Mouse (Mus musculus) G1E (cell line): ENCODE results near the gene Snrnp70. TPM values are rescaled to one million over a fixed set of nuclear protein-coding genes. Genes with fewer than 3 reads are reported as not detected.
A peak's percentile ranks its signal among the peaks of the same experiment; 100 is the strongest.

Experiments
- ATAC-seq: 2 replicates; pipeline ENCODE4 v1.8.0; 2016; ENCODE audit warnings: mild to moderate bottlenecking; ENCODE audit not compliant: insufficient number of reproducible peaks, poor library complexity, low FRiP score, severe bottlenecking; ENCODE audit errors: extremely low read depth
- DNase-seq: peaks from one replicate; pipeline ENCODE4 v3.0.0; 2012; ENCODE audit warnings: low spot score
- H3K27me3 ChIP-seq: 2 replicates; pipeline ENCODE4 v1.6.1; 2012; ENCODE audit warnings: mild to moderate bottlenecking, low read length, inconsistent platforms; ENCODE audit not compliant: insufficient read depth
- H3K36me3 ChIP-seq: replicated peaks from 2 replicates; pipeline ENCODE3; 2012; ENCODE audit warnings: mild to moderate bottlenecking, inconsistent platforms
- H3K4me1 ChIP-seq: 2 replicates; pipeline ENCODE4 v1.6.1; 2012; ENCODE audit warnings: low read depth, low read length, inconsistent platforms, mixed read lengths; ENCODE audit not compliant: insufficient read depth
- H3K4me3 ChIP-seq: 2 replicates; pipeline ENCODE4 v1.5.1; 2012; ENCODE audit warnings: low read depth, mild to moderate bottlenecking, inconsistent platforms, low read length, moderate library complexity, mixed read lengths
- H3K9me3 ChIP-seq: replicated peaks from 2 replicates; pipeline ENCODE4 v1.6.1; 2012; ENCODE audit warnings: inconsistent platforms
- CTCF ChIP-seq: IDR thresholded peaks from 2 replicates; pipeline ENCODE4 v1.5.1; 2012; ENCODE audit warnings: low read depth, low read length, inconsistent platforms, mixed read lengths
- GATA1 ChIP-seq: IDR thresholded peaks from 2 replicates; pipeline ENCODE4 v1.6.1; 2012; ENCODE audit warnings: borderline replicate concordance, low read length, inconsistent platforms, mixed read lengths
- GATA2 ChIP-seq: IDR thresholded peaks from 2 replicates; pipeline ENCODE4 v1.6.1; 2012; ENCODE audit warnings: low read depth, low read length, inconsistent platforms, borderline replicate concordance
- POLR2AphosphoS5 ChIP-seq: IDR thresholded peaks from 2 replicates; pipeline ENCODE4 v1.6.1; 2012; ENCODE audit warnings: low read depth, low read length, inconsistent platforms; ENCODE audit not compliant: insufficient replicate concordance
- TAL1 ChIP-seq: conservative IDR thresholded peaks from 2 replicates; pipeline ENCODE4 v1.6.1; 2012; ENCODE audit warnings: low read depth, low read length, inconsistent platforms, mixed read lengths
- polyA plus RNA-seq: library from polyadenylated mRNA; stranded (reverse); fragments of >175 nt; gene quantifications from 2 replicates; pipeline ENCODE4 v1.2.3, GENCODE M21; 2012
- total RNA-seq, 2 experiments: library from RNA; stranded (forward) in 1 of 2; stranded (reverse) in 1 of 2; fragments of 200-1000 nt in 1 of 2; fragments of >200 nt in 1 of 2; fragmentation: Nextera tagmentation in 1 of 2; gene quantifications; 2 replicates each; pipeline ENCODE4 v1.2.3; 2014 to 2017

Gene Snrnp70
- total and polyA plus RNA-seq, 3 experiments, result 174 to 1,054 (median 333) TPM

- Histone ChIP-seq H3K27me3 (peaks cover 56% of the 10 kb centered on the region), H3K36me3 (no peaks in the 10 kb centered on the region), H3K4me1 (peaks cover 13% of the 10 kb centered on the region), H3K9me3 (0 out of 2 replicates have a peak, but pooled peaks cover 2% of the 10 kb centered on the region), H3K4me3 (peak overlapping the region; percentile 65; the same call in 1 of the 2 replicates)
- no peak for DNase-seq
- TF ChIP-seq CTCF, result no peak
- TF ChIP-seq GATA2, result no peak
- no peak for TF ChIP-seq TAL1
- no peak for TF ChIP-seq POLR2AphosphoS5
- TF ChIP-seq GATA1, result no peak
- ATAC-seq, result no peak
Measured at GRCm38 (mm10) chr7:45332685-45333425, 62.7 kb downstream of the Snrnp70 start.

- Histone ChIP-seq H3K9me3 (0 out of 2 replicates have a peak, but pooled peaks cover 2% of the 10 kb centered on the region), H3K4me3 (no peak overlapping the region), H3K36me3 (no peaks in the 10 kb centered on the region), H3K4me1 (peaks cover 12% of the 10 kb centered on the region), H3K27me3 (peaks cover 62% of the 10 kb centered on the region)
- TF ChIP-seq CTCF (no peak), TAL1 (no peak)
- DNase-seq (no peak), ATAC-seq (no peak)
Measured at GRCm38 (mm10) chr7:45331502-45331901, 64.0 kb downstream of the Snrnp70 start.

- no peak for ATAC-seq
- TF ChIP-seq POLR2AphosphoS5 (no peak), CTCF (no peak), TAL1 (no peak), GATA2 (no peak), GATA1 (no peak)
- H3K4me3 ChIP-seq, result no peak overlapping the region
- H3K4me1 ChIP-seq, result peaks cover 12% of the 10 kb centered on the region
- DNase-seq, result no peak
- no peaks in the 10 kb centered on the region for H3K36me3 ChIP-seq
- H3K27me3 ChIP-seq, result peaks cover 53% of the 10 kb centered on the region
- H3K9me3 ChIP-seq, result peaks cover 4% of the 10 kb centered on the region; the same call in 1 of the 2 replicates
Measured at GRCm38 (mm10) chr7:45328841-45329475, 66.6 kb downstream of the Snrnp70 start.

Other genes starting within 250 kb of the Snrnp70 start
Only the 20 nearest of the 35 such genes appear.
- gene Cd37, start 156.6 kb downstream of the Snrnp70 start, total RNA-seq (2014; fragmentation: Nextera tagmentation), result 167 and 172 TPM in 2 replicates
- 47.3 and 48.7 TPM in 2 replicates for gene Cd37, start 156.6 kb downstream of the Snrnp70 start, total RNA-seq (2017)
- gene Cd37, start 156.6 kb downstream of the Snrnp70 start, polyA plus RNA-seq, result 51.2 and 75.3 TPM in 2 replicates
- not detected in 2 replicates for gene Slc6a16, start 154.7 kb downstream of the Snrnp70 start, total RNA-seq (2014; fragmentation: Nextera tagmentation)
- gene Slc6a16, start 154.7 kb downstream of the Snrnp70 start, total RNA-seq (2017), result 0.12 and 0.27 TPM in 2 replicates
- not detected in 2 replicates for gene Slc6a16, start 154.7 kb downstream of the Snrnp70 start, polyA plus RNA-seq
- gene Slc6a21, start 118.2 kb downstream of the Snrnp70 start, total RNA-seq (2014; fragmentation: Nextera tagmentation), result not detected in 2 replicates
- gene Slc6a21, start 118.2 kb downstream of the Snrnp70 start, total RNA-seq (2017), result 0.23 and 0.38 TPM in 2 replicates
- gene Slc6a21, start 118.2 kb downstream of the Snrnp70 start, polyA plus RNA-seq, result not detected in 2 replicates
- gene Trpm4, start 62.0 kb downstream of the Snrnp70 start, total RNA-seq (2014; fragmentation: Nextera tagmentation), result not detected in 2 replicates
- 0.23 and 0.49 TPM in 2 replicates for gene Trpm4, start 62.0 kb downstream of the Snrnp70 start, total RNA-seq (2017)
- 0.11 and 0.21 TPM in 2 replicates for gene Trpm4, start 62.0 kb downstream of the Snrnp70 start, polyA plus RNA-seq
- not detected in 2 replicates for gene Hrc, start 60.5 kb downstream of the Snrnp70 start, total RNA-seq (2014; fragmentation: Nextera tagmentation)
- 0.06 and 0.16 TPM in 2 replicates for gene Hrc, start 60.5 kb downstream of the Snrnp70 start, total RNA-seq (2017)
- gene Hrc, start 60.5 kb downstream of the Snrnp70 start, polyA plus RNA-seq, result not detected in 2 replicates
- gene Ppfia3, start 28.7 kb downstream of the Snrnp70 start, total RNA-seq (2014; fragmentation: Nextera tagmentation), result 1.4 and 1.5 TPM in 2 replicates
- gene Ppfia3, start 28.7 kb downstream of the Snrnp70 start, total RNA-seq (2017), result 0.41 and 0.71 TPM in 2 replicates
- gene Ppfia3, start 28.7 kb downstream of the Snrnp70 start, polyA plus RNA-seq, result 1.2 and 1.4 TPM in 2 replicates
- gene Lin7b, start 25.2 kb downstream of the Snrnp70 start, total RNA-seq (2014; fragmentation: Nextera tagmentation), result not detected in 2 replicates
- 2.0 and 3.8 TPM in 2 replicates for gene Lin7b, start 25.2 kb downstream of the Snrnp70 start, total RNA-seq (2017)
- gene Lin7b, start 25.2 kb downstream of the Snrnp70 start, polyA plus RNA-seq, result 0.86 and 1.1 TPM in 2 replicates
- not detected in 2 replicates for gene Kcna7, start 9.9 kb upstream of the Snrnp70 start, total RNA-seq (2014; fragmentation: Nextera tagmentation)
- gene Kcna7, start 9.9 kb upstream of the Snrnp70 start, total RNA-seq (2017), result 0.05 TPM in 1 of 2 replicates, not detected in the other
- gene Kcna7, start 9.9 kb upstream of the Snrnp70 start, polyA plus RNA-seq, result not detected in 2 replicates
- not detected in 2 replicates for gene Ntf5, start 18.0 kb upstream of the Snrnp70 start, total RNA-seq (2014; fragmentation: Nextera tagmentation)
- gene Ntf5, start 18.0 kb upstream of the Snrnp70 start, total RNA-seq (2017), result 0.23 and 0.60 TPM in 2 replicates
- gene Ntf5, start 18.0 kb upstream of the Snrnp70 start, polyA plus RNA-seq, result 0.16 and 0.33 TPM in 2 replicates
- gene Lhb, start 25.1 kb upstream of the Snrnp70 start, total RNA-seq (2014; fragmentation: Nextera tagmentation), result not detected in 2 replicates
- gene Lhb, start 25.1 kb upstream of the Snrnp70 start, total RNA-seq (2017), result not detected in 2 replicates
- gene Lhb, start 25.1 kb upstream of the Snrnp70 start, polyA plus RNA-seq, result not detected in 2 replicates
- gene Gys1, start 39.1 kb upstream of the Snrnp70 start, total RNA-seq (2014; fragmentation: Nextera tagmentation), result 39.4 and 44.8 TPM in 2 replicates
- gene Gys1, start 39.1 kb upstream of the Snrnp70 start, total RNA-seq (2017), result 18.8 and 22.1 TPM in 2 replicates
- 34.3 and 36.7 TPM in 2 replicates for gene Gys1, start 39.1 kb upstream of the Snrnp70 start, polyA plus RNA-seq
- 255 and 345 TPM in 2 replicates for gene Ruvbl2, start 42.4 kb upstream of the Snrnp70 start, total RNA-seq (2014; fragmentation: Nextera tagmentation)
- 139 and 167 TPM in 2 replicates for gene Ruvbl2, start 42.4 kb upstream of the Snrnp70 start, total RNA-seq (2017)
- gene Ruvbl2, start 42.4 kb upstream of the Snrnp70 start, polyA plus RNA-seq, result 639 and 877 TPM in 2 replicates
- gene Ftl1, start 64.1 kb upstream of the Snrnp70 start, total RNA-seq (2014; fragmentation: Nextera tagmentation), result 2,893 and 3,214 TPM in 2 replicates
- 4,307 and 4,361 TPM in 2 replicates for gene Ftl1, start 64.1 kb upstream of the Snrnp70 start, total RNA-seq (2017)
- 6,399 and 6,975 TPM in 2 replicates for gene Ftl1, start 64.1 kb upstream of the Snrnp70 start, polyA plus RNA-seq
- 68.8 and 93.1 TPM in 2 replicates for gene Bax, start 71.2 kb upstream of the Snrnp70 start, total RNA-seq (2014; fragmentation: Nextera tagmentation)
- gene Bax, start 71.2 kb upstream of the Snrnp70 start, total RNA-seq (2017), result 87.2 and 97.2 TPM in 2 replicates
- 287 and 342 TPM in 2 replicates for gene Bax, start 71.2 kb upstream of the Snrnp70 start, polyA plus RNA-seq
- 0.98 and 1.1 TPM in 2 replicates for gene Tulp2, start 86.1 kb upstream of the Snrnp70 start, total RNA-seq (2014; fragmentation: Nextera tagmentation)
- gene Tulp2, start 86.1 kb upstream of the Snrnp70 start, total RNA-seq (2017), result 0.23 and 0.49 TPM in 2 replicates
- gene Tulp2, start 86.1 kb upstream of the Snrnp70 start, polyA plus RNA-seq, result 1.0 and 1.7 TPM in 2 replicates
- gene Gm45808, start 91.1 kb upstream of the Snrnp70 start, total RNA-seq (2014; fragmentation: Nextera tagmentation), result not detected in 2 replicates
- not detected in 2 replicates for gene Gm45808, start 91.1 kb upstream of the Snrnp70 start, total RNA-seq (2017)
- gene Gm45808, start 91.1 kb upstream of the Snrnp70 start, polyA plus RNA-seq, result not detected in 2 replicates
- 17.7 and 18.0 TPM in 2 replicates for gene Dhdh, start 93.1 kb upstream of the Snrnp70 start, total RNA-seq (2014; fragmentation: Nextera tagmentation)
- 4.8 and 6.8 TPM in 2 replicates for gene Dhdh, start 93.1 kb upstream of the Snrnp70 start, total RNA-seq (2017)
- gene Dhdh, start 93.1 kb upstream of the Snrnp70 start, polyA plus RNA-seq, result 1.3 and 1.6 TPM in 2 replicates
- gene Nucb1, start 114.7 kb upstream of the Snrnp70 start, total RNA-seq (2014; fragmentation: Nextera tagmentation), result 91.8 and 127 TPM in 2 replicates
- 378 and 409 TPM in 2 replicates for gene Nucb1, start 114.7 kb upstream of the Snrnp70 start, total RNA-seq (2017)
- gene Nucb1, start 114.7 kb upstream of the Snrnp70 start, polyA plus RNA-seq, result 403 and 408 TPM in 2 replicates
- 57.6 and 75.0 TPM in 2 replicates for gene Ppp1r15a, start 130.5 kb upstream of the Snrnp70 start, total RNA-seq (2014; fragmentation: Nextera tagmentation)
- 67.9 and 80.2 TPM in 2 replicates for gene Ppp1r15a, start 130.5 kb upstream of the Snrnp70 start, total RNA-seq (2017)
- gene Ppp1r15a, start 130.5 kb upstream of the Snrnp70 start, polyA plus RNA-seq, result 56.8 and 62.3 TPM in 2 replicates
- 1.5 and 1.7 TPM in 2 replicates for gene Plekha4, start 130.6 kb upstream of the Snrnp70 start, total RNA-seq (2014; fragmentation: Nextera tagmentation)
- gene Plekha4, start 130.6 kb upstream of the Snrnp70 start, total RNA-seq (2017), result 0.70 and 2.8 TPM in 2 replicates
- gene Plekha4, start 130.6 kb upstream of the Snrnp70 start, polyA plus RNA-seq, result 1.2 and 1.3 TPM in 2 replicates